Mouse (Mus musculus): ENCODE measurements at regions not wholly inside any gene's neighbourhood (a gene's known extent, or its start where the extent isn't known, plus 50 kb on each side); places are given as distances from the start of the nearest gene placed in this dataset.

GRCm38 (mm10) chr12:26068685-26069008 is 346.4 kb downstream of the Rnf144a start:
- DNase-seq (ENCODE audit: low spot score) = no peak

GRCm38 (mm10) chr12:26067866-26068684 is 347.0 kb downstream of the Rnf144a start:
- no peak for DNase-seq (ENCODE audit: low spot score)

- DNase-seq (ENCODE audit: low spot score) = no peak
These were observed 354.7 kb downstream of the Rnf144a start for GRCm38 (mm10) chr12:26060378-26060777.

- DNase-seq (ENCODE audit: low spot score) = no peak
These were observed 356.0 kb downstream of the Rnf144a start for GRCm38 (mm10) chr12:26059090-26059489.

- no peak for DNase-seq (ENCODE audit: low spot score)
These were observed 357.5 kb downstream of the Rnf144a start for GRCm38 (mm10) chr12:26057491-26058054.

- no peak for DNase-seq (ENCODE audit: low spot score)
These were observed 368.1 kb downstream of the Rnf144a start for GRCm38 (mm10) chr12:26046991-26047390.

- DNase-seq (ENCODE audit: low spot score) = no peak
These were observed 369.7 kb downstream of the Rnf144a start for GRCm38 (mm10) chr12:26045321-26045720.

- no peak for DNase-seq (ENCODE audit: low spot score)
These were observed 402.1 kb downstream of the Rnf144a start for GRCm38 (mm10) chr12:26012951-26013350.

- no peak for DNase-seq (ENCODE audit: low spot score)
These were observed 421.0 kb downstream of the Rnf144a start for GRCm38 (mm10) chr12:25994063-25994462.

GRCm38 (mm10) chr12:25991801-25992525 is 423.1 kb downstream of the Rnf144a start:
- no peak for DNase-seq (ENCODE audit: low spot score)

GRCm38 (mm10) chr12:25982545-25982944 is 432.5 kb downstream of the Rnf144a start:
- DNase-seq (ENCODE audit: low spot score) = no peak

GRCm38 (mm10) chr12:25978335-25978734 is 436.7 kb downstream of the Rnf144a start:
- DNase-seq (ENCODE audit: low spot score) = no peak

- DNase-seq (ENCODE audit: low spot score) = no peak
These were observed 456.5 kb downstream of the Rnf144a start for GRCm38 (mm10) chr12:25958584-25958983.

GRCm38 (mm10) chr12:25957547-25957946 is 457.5 kb downstream of the Rnf144a start:
- DNase-seq (ENCODE audit: low spot score) = no peak

- DNase-seq (ENCODE audit: low spot score) = no peak
These were observed 467.9 kb downstream of the Rnf144a start for GRCm38 (mm10) chr12:25947107-25947506.

GRCm38 (mm10) chr12:25946121-25946520 is 468.9 kb downstream of the Rnf144a start:
- DNase-seq (ENCODE audit: low spot score) = no peak

- no peak for DNase-seq (ENCODE audit: low spot score)
These were observed 476.2 kb downstream of the Rnf144a start for GRCm38 (mm10) chr12:25938856-25939255.

GRCm38 (mm10) chr12:25934946-25935345 is 480.1 kb downstream of the Rnf144a start:
- DNase-seq (ENCODE audit: low spot score) = no peak

GRCm38 (mm10) chr12:25934526-25934925 is 480.5 kb downstream of the Rnf144a start:
- no peak for DNase-seq (ENCODE audit: low spot score)

GRCm38 (mm10) chr12:25926367-25926766 is 488.7 kb downstream of the Rnf144a start:
- no peak for DNase-seq (ENCODE audit: low spot score)

- no peak for DNase-seq (ENCODE audit: low spot score)
These were observed 490.5 kb downstream of the Rnf144a start for GRCm38 (mm10) chr12:25924526-25924925.

- DNase-seq (ENCODE audit: low spot score) = no peak
These were observed 491.3 kb downstream of the Rnf144a start for GRCm38 (mm10) chr12:25923772-25924171.

GRCm38 (mm10) chr12:25905614-25906013 is 509.4 kb downstream of the Rnf144a start:
- no peak for DNase-seq (ENCODE audit: low spot score)
